Mouse (Mus musculus) neural tube, embryonic 15.5 days (tissue): ENCODE measurements around the gene Rgs16. TPM values are rescaled to one million over a fixed set of nuclear protein-coding genes. Genes with fewer than 3 reads are reported as not detected.

Source experiments
- ATAC-seq: fragments of 200-750 bp; cut with Nextera tagmentation; 2 replicates; pipeline ENCODE4 v1.8.0; 2017; ENCODE audit warnings: mild to moderate bottlenecking, moderate TSS enrichment, moderate library complexity; ENCODE audit not compliant: low FRiP score
- H3K27ac ChIP-seq: fragments of 300-500 bp; sonication (generic); replicated peaks from 2 replicates; pipeline ENCODE4 v1.5.1; 2015; ENCODE audit warnings: mild to moderate bottlenecking, inconsistent platforms
- H3K27me3 ChIP-seq: fragments of 300-500 bp; sonication (generic); replicated peaks from 2 replicates; pipeline ENCODE4 v1.6.1; 2015; ENCODE audit warnings: inconsistent platforms
- H3K36me3 ChIP-seq: fragments of 300-500 bp; sonication (generic); 2 replicates; pipeline ENCODE4 v1.6.1; 2015; ENCODE audit warnings: inconsistent platforms
- H3K4me1 ChIP-seq: fragments of 300-500 bp; sonication (generic); 2 replicates; pipeline ENCODE4 v1.6.1; 2015; ENCODE audit warnings: inconsistent platforms
- H3K4me2 ChIP-seq: fragments of 300-500 bp; sonication (generic); 2 replicates; pipeline ENCODE4 v1.6.1; 2015; ENCODE audit warnings: inconsistent platforms, mild to moderate bottlenecking, moderate library complexity
- H3K4me3 ChIP-seq: fragments of 300-500 bp; sonication (generic); replicated peaks from 2 replicates; pipeline ENCODE4 v1.5.1; 2015; ENCODE audit warnings: mild to moderate bottlenecking, inconsistent platforms
- H3K9ac ChIP-seq: fragments of 300-500 bp; sonication (generic); replicated peaks from 2 replicates; pipeline ENCODE4 v1.6.1; 2015; ENCODE audit warnings: mild to moderate bottlenecking, inconsistent platforms
- H3K9me3 ChIP-seq: fragments of 300-500 bp; sonication (generic); replicated peaks from 2 replicates; pipeline ENCODE4 v1.6.1; 2016; ENCODE audit warnings: inconsistent platforms
- WGBS: fragments of 180-500 bp; shearing (Covaris S2); methylation state at CpG from one replicate; pipeline ENCODE4 v1.1.7; 2015; ENCODE audit warnings: mixed read lengths; 5-methylcytosine and 5-hydroxymethylcytosine counted together
- polyA plus RNA-seq: library from polyadenylated mRNA; unstranded; fragments of >200 nt; fragmentation: Nextera tagmentation; extraction: Ambion mirVana; gene quantifications from 2 replicates; pipeline ENCODE4 v1.2.1, GENCODE M21; 2015

The Rgs16 gene
- polyA plus RNA-seq, 1 experiment from 2014 or later = 14.3 TPM

GRCm38 (mm10) chr1:153790708-153791107, 50.6 kb downstream of the Rgs16 start:
- Histone ChIP-seq H3K4me3 (no peak overlapping the region), H3K9me3 (no peaks in the 10 kb centered on the region), H3K9ac (no peak overlapping the region), H3K4me1 (no peaks in the 10 kb centered on the region), H3K36me3 (no peaks in the 10 kb centered on the region), H3K27ac (no peak overlapping the region), H3K4me2 (no peak overlapping the region), H3K27me3 (no peaks in the 10 kb centered on the region)
- no peak for ATAC-seq
- WGBS = 57% methylated on average over 2 of the region's 2 CpGs

- ATAC-seq = no peak
- H3K4me1 ChIP-seq = no peaks in the 10 kb centered on the region
- H3K27ac ChIP-seq = no peak overlapping the region
- no peak overlapping the region for H3K9ac ChIP-seq
- no peaks in the 10 kb centered on the region for H3K9me3 ChIP-seq
- 88% methylated on average over 3 of the region's 3 CpGs for WGBS
- H3K36me3 ChIP-seq = no peaks in the 10 kb centered on the region
- H3K27me3 ChIP-seq = no peaks in the 10 kb centered on the region
- H3K4me2 ChIP-seq = no peak overlapping the region
- no peak overlapping the region for H3K4me3 ChIP-seq
These were observed 54.1 kb downstream of the Rgs16 start for GRCm38 (mm10) chr1:153794241-153794640.

Other genes starting within 250 kb of the Rgs16 start
- gene Npl, start 190.3 kb upstream of the Rgs16 start, polyA plus RNA-seq = 14.4 and 16.9 TPM in 2 replicates
- 11.2 and 13.4 TPM in 2 replicates for gene Rgs8, start 87.3 kb upstream of the Rgs16 start, polyA plus RNA-seq
- gene Rnasel, start 9.1 kb downstream of the Rgs16 start, polyA plus RNA-seq = 31.4 and 32.0 TPM in 2 replicates
- gene Rgsl1, start 103.8 kb downstream of the Rgs16 start, polyA plus RNA-seq = 0.14 and 0.18 TPM in 2 replicates
- 0.33 and 0.44 TPM in 2 replicates for gene Teddm1b, start 134.0 kb downstream of the Rgs16 start, polyA plus RNA-seq
- gene Teddm1a, start 151.4 kb downstream of the Rgs16 start, polyA plus RNA-seq = not detected in 2 replicates
- gene Glul, start 159.6 kb downstream of the Rgs16 start, polyA plus RNA-seq = 215 and 233 TPM in 2 replicates
- gene Teddm2, start 159.9 kb downstream of the Rgs16 start, polyA plus RNA-seq = 1.5 and 1.6 TPM in 2 replicates